ENCODE assay signal across 21 mouse cellular contexts in genomic region chr10:84639525-84640287, GRCm38 (mm10). TPM values are rescaled to one million over a fixed set of nuclear protein-coding genes. Genes with fewer than 3 reads are reported as not detected.
A peak's percentile ranks its signal among the peaks of the same experiment; 100 is the strongest.
DNase-seq lines count a peak whose midpoint lies in the region; ATAC-seq and TF ChIP-seq lines count a peak whose summit lies in the region.
"Had no signal": no experiment of that assay in that cellular context is flagged by ENCODE, and none has a peak within 500 bp of the region (broad histone marks: within the 10 kb centered on the region; RNA-seq: fewer than 3 reads in every experiment).

No protein-coding gene starts in this region.

- peaks cover 7 to 17% of the 10 kb centered on the region in 2 experiments for H3K36me3 ChIP-seq in MEL (ENCODE audit: control insufficient read depth in 1 of 2, insufficient read depth in 2 of 2, low read length in 2 of 2)
- peaks cover 12% of the 10 kb centered on the region for H3K36me3 ChIP-seq in liver, embryonic 11.5 days (ENCODE audit: control insufficient read depth, insufficient read depth, low read length)

- intact Hi-C loops in heart, postnatal 14 days (cut with DNase I), result loop anchor here (2.0 to 10.0 kb wide), 3 partner anchors 275 to 405 kb away; partner anchors contain the start of gene Ric8b

- no peaks in the 10 kb centered on the region for H3K9me3 ChIP-seq in MEL (replicated peaks; ENCODE audit: insufficient read depth, low read length)
- no peaks in the 10 kb centered on the region for H3K9me3 ChIP-seq in liver, embryonic 11.5 days (ENCODE audit: control insufficient read depth, low read length)
- H3K9me3 ChIP-seq: forebrain, embryonic 15.5 days; limb, embryonic 10.5 days; midbrain, embryonic 10.5 days had no signal

- H3K79me2 ChIP-seq in MEL (ENCODE audit: control insufficient read depth, insufficient read depth, low read length, poor library complexity), result no peaks in the 10 kb centered on the region

- DNase-seq in MEL (ENCODE audit: low read depth, low spot score), result peak; percentile 93
- DNase-seq in c-Kit-positive CD71-positive TER-119-negative erythroid progenitor cells, embryonic 14.5 days (ENCODE audit: low read depth), result peak; percentile 45
- DNase-seq in liver, embryonic 11.5 days (ENCODE audit: low spot score), result no peak
- no peak for DNase-seq in heart, postnatal 14 days
- no peak for DNase-seq in left cerebral cortex, adult 8-10 months (ENCODE audit: low spot score in 2 of 2)
- no peak for DNase-seq in Muller cell, postnatal 12 days (ENCODE audit: inconsistent ontology term)
- DNase-seq: adrenal gland, adult 8-10 months; cerebellum, adult 18-20 months; cerebellum, postnatal 25 days; gastrocnemius, postnatal 36 days; kidney, adult 18-20 months; lung, adult 18-20 months; lung, postnatal 14 days; retina, postnatal 1 day; right cerebral cortex, postnatal 4 days; thymus, postnatal 14 days had no signal

- no peak for TF ChIP-seq CTCF in MEL (IDR thresholded peaks at IDR 0.05 in 2 of 3, conservative IDR thresholded peaks at IDR 0.05 in 1 of 3; ENCODE audit: control insufficient read depth in 1 of 3, insufficient read depth in 1 of 3, low read depth in 2 of 3, low read length in 3 of 3, poor library complexity in 1 of 3, severe bottlenecking in 1 of 3)

- H3K4me2 ChIP-seq in liver, embryonic 11.5 days, result no peak overlapping the region; the same call in 1 of the 2 replicates
- H3K4me2 ChIP-seq: forebrain, embryonic 15.5 days had no signal

- H3K27ac ChIP-seq in MEL (ENCODE audit: control insufficient read depth, low read depth, low read length), result peak overlapping the region; percentile 87
- H3K27ac ChIP-seq in liver, embryonic 11.5 days (ENCODE audit: low read depth, low read length), result peak overlapping the region; percentile 19; the same call in 1 of the 2 replicates
- H3K27ac ChIP-seq: forebrain, embryonic 15.5 days; kidney, postnatal 0 days; limb, embryonic 10.5 days; midbrain, embryonic 10.5 days had no signal

- no peak for TF ChIP-seq POLR2A in MEL (IDR thresholded peaks at IDR 0.05; ENCODE audit: control insufficient read depth in 1 of 2, insufficient read depth in 1 of 2, low read depth in 1 of 2, low read length in 2 of 2, poor library complexity in 1 of 2)

- H3K9ac ChIP-seq in MEL (ENCODE audit: control insufficient read depth, low read depth, low read length, poor library complexity, severe bottlenecking), result no peak overlapping the region; the same call in 1 of the 2 replicates
- H3K9ac ChIP-seq in liver, embryonic 11.5 days (ENCODE audit: low read depth, low read length), result no peak overlapping the region
- H3K9ac ChIP-seq: forebrain, embryonic 15.5 days had no signal

- no peaks in the 10 kb centered on the region for H3K27me3 ChIP-seq in MEL (ENCODE audit: control insufficient read depth in 1 of 2, insufficient read depth in 2 of 2, low read length in 2 of 2)
- H3K27me3 ChIP-seq in liver, embryonic 11.5 days (replicated peaks; ENCODE audit: control insufficient read depth, insufficient read depth, low read length), result no peaks in the 10 kb centered on the region
- H3K27me3 ChIP-seq: forebrain, embryonic 15.5 days had no signal

- H3K4me3 ChIP-seq in MEL (ENCODE audit: control insufficient read depth in 1 of 2, insufficient read depth in 1 of 2, low read depth in 2 of 2, low read length in 2 of 2), result 0 out of 4 replicates have a peak overlapping the region, but pooled peaks of 1 of the 2 experiments have one; percentile 1
- H3K4me3 ChIP-seq in liver, embryonic 11.5 days (ENCODE audit: low read depth, low read length), result no peak overlapping the region
- H3K4me3 ChIP-seq: forebrain, embryonic 15.5 days; limb, embryonic 10.5 days; midbrain, embryonic 10.5 days had no signal

- ATAC-seq in liver, embryonic 11.5 days (replicated peaks; ENCODE audit: low FRiP score), result peak; percentile 88
- ATAC-seq in megakaryocyte, adult 5-6 weeks (ENCODE audit: poor library complexity, severe bottlenecking), result peak; percentile 71
- ATAC-seq: forebrain, embryonic 15.5 days had no signal

- WGBS in liver, embryonic 11.5 days, result 51% methylated on average over 4 of the region's 4 CpGs

- H3K4me1 ChIP-seq in MEL (ENCODE audit: control insufficient read depth in 1 of 2, insufficient read depth in 2 of 2, low read length in 2 of 2), result peaks cover 9 to 13% of the 10 kb centered on the region in 2 experiments
- peaks cover 3% of the 10 kb centered on the region for H3K4me1 ChIP-seq in liver, embryonic 11.5 days (replicated peaks; ENCODE audit: control insufficient read depth, insufficient read depth, low read length)
- H3K4me1 ChIP-seq: forebrain, embryonic 15.5 days; limb, embryonic 10.5 days had no signal

- no peak for TF ChIP-seq RAD21 in MEL (IDR thresholded peaks at IDR 0.05; ENCODE audit: low read depth, low read length)

- TF ChIP-seq EP300 in MEL (IDR thresholded peaks at IDR 0.05; ENCODE audit: low read depth in 1 of 2, low read length in 2 of 2), result peak; percentile 68 to 85

TF ChIP-seq in MEL, 35 proteins besides CTCF, POLR2A, EP300 and RAD21:
- TF ChIP-seq RCOR1 (IDR thresholded peaks at IDR 0.05; ENCODE audit: low read depth, low read length) (peak; percentile 42; the same call in 1 of the 2 replicates), JUND (IDR thresholded peaks at IDR 0.05; ENCODE audit: low read depth, low read length) (no peak), BHLHE40 (IDR thresholded peaks at IDR 0.05; ENCODE audit: borderline replicate concordance, low read depth, low read length) (no peak), MEF2A (IDR thresholded peaks at IDR 0.05; ENCODE audit: extremely low read depth, insufficient replicate concordance, low read depth, low read length, poor library complexity, severe bottlenecking) (no peak), MYC (IDR thresholded peaks at IDR 0.05; ENCODE audit: low read depth, low read length) (peak; percentile 80), HCFC1 (IDR thresholded peaks at IDR 0.05; ENCODE audit: low read depth, low read length) (peak; percentile 46; the same call in 1 of the 2 replicates), MAX (IDR thresholded peaks at IDR 0.05; ENCODE audit: low read length) (peak; percentile 74; the same call in 1 of the 2 replicates), USF2 (IDR thresholded peaks at IDR 0.05; ENCODE audit: borderline replicate concordance in 1 of 2, insufficient read depth in 1 of 2, low read depth in 1 of 2, low read length in 2 of 2) (no peak), NELFE (IDR thresholded peaks at IDR 0.05; ENCODE audit: low read depth, low read length) (no peak), CHD1 (IDR thresholded peaks at IDR 0.05; ENCODE audit: low read depth, low read length) (peak; percentile 41; the same call in 1 of the 2 replicates), ZNF384 (IDR thresholded peaks at IDR 0.05; ENCODE audit: low read depth, low read length) (no peak), SMC3 (IDR thresholded peaks at IDR 0.05; ENCODE audit: low read depth, low read length) (no peak), POLR2AphosphoS2 (IDR thresholded peaks at IDR 0.05; ENCODE audit: low read length) (no peak), TBP (IDR thresholded peaks at IDR 0.05; ENCODE audit: low read depth, low read length) (no peak), ZC3H11A (IDR thresholded peaks at IDR 0.05; ENCODE audit: low read depth, low read length) (no peak), SIN3A (IDR thresholded peaks at IDR 0.05; ENCODE audit: low read length) (peak; percentile 76), TAL1 (IDR thresholded peaks at IDR 0.05; ENCODE audit: low read length) (peak; percentile 66), UBTF (IDR thresholded peaks at IDR 0.05; ENCODE audit: borderline replicate concordance, insufficient read depth, low read depth, low read length) (no peak), GATA1 (IDR thresholded peaks at IDR 0.05; ENCODE audit: low read depth, low read length) (peak; percentile 79), TCF12 (IDR thresholded peaks at IDR 0.05; ENCODE audit: low read depth, low read length) (peak; percentile 73), MXI1 (IDR thresholded peaks at IDR 0.05; ENCODE audit: low read depth, low read length) (no peak; the same call in 1 of the 2 replicates), E2F4 (IDR thresholded peaks at IDR 0.05; ENCODE audit: borderline replicate concordance, low read depth, low read length) (no peak), CHD2 (IDR thresholded peaks at IDR 0.05; ENCODE audit: low read length) (no peak), MAZ (IDR thresholded peaks at IDR 0.05; ENCODE audit: low read depth, low read length) (peak; percentile 89), ELF1 (IDR thresholded peaks at IDR 0.05; ENCODE audit: low read depth, low read length) (no peak), ETS1 (IDR thresholded peaks at IDR 0.05; ENCODE audit: low read depth, low read length) (peak; percentile 91), POLR2AphosphoS5 (IDR thresholded peaks at IDR 0.05; ENCODE audit: borderline replicate concordance, low read depth, low read length) (no peak), NRF1 (IDR thresholded peaks at IDR 0.05; ENCODE audit: insufficient read depth, low read depth, low read length, poor library complexity, severe bottlenecking) (no peak), MAFK (IDR thresholded peaks at IDR 0.05; ENCODE audit: borderline replicate concordance, low read depth, low read length) (no peak), GABPA (IDR thresholded peaks at IDR 0.05; ENCODE audit: low read depth, low read length) (no peak), MYB (IDR thresholded peaks at IDR 0.05; ENCODE audit: low read depth, low read length) (peak; percentile 61; the same call in 1 of the 2 replicates), USF1 (IDR thresholded peaks at IDR 0.05; ENCODE audit: low read depth, low read length) (no peak)

RNA-seq across cellular contexts. Expression of gene Polr3b, which starts 17.6 kb away (rescaled TPM):
- total RNA-seq in MEL (2012; rRNA removed), result 19.8 and 20.6 TPM in 2 replicates
- 10 to 100 TPM in 1 of 2 experiments, not detected in 1; 24.2 TPM for polyA plus RNA-seq in MEL (2012; ENCODE audit: insufficient read depth in 1 of 2, insufficient read length in 2 of 2, low read depth in 1 of 2, low replicate concordance in 2 of 2, missing spikeins in 1 of 2)
- 15.8 and 16.5 TPM in 2 replicates for polyA plus RNA-seq in liver, embryonic 11.5 days (2014; fragmentation: Nextera tagmentation; extraction: Ambion mirVana)
- 20.0 and 20.1 TPM in 2 replicates for total RNA-seq in megakaryocyte, adult 5-6 weeks (2015)
- total RNA-seq in megakaryocyte, adult 5-6 weeks (2017), result 26.3 and 28.7 TPM in 2 replicates
- total RNA-seq in heart, postnatal 14 days (2021), result 10 to 100 TPM; 11.7 to 12.1 TPM
- 10 to 100 TPM; 14.2 to 16.4 (median 14.6) TPM for total RNA-seq in left cerebral cortex, adult 8-10 months (2022)

Comparison
In these comparisons a context has a peak if more than half of its experiments do, and no peak if none do; other contexts are left out.
1. DNase-seq: peak in MEL (single experiment) and c-Kit-positive CD71-positive TER-119-negative erythroid progenitor cells, embryonic 14.5 days (single experiment); none in liver, embryonic 11.5 days (single experiment), heart, postnatal 14 days (0 of 2), left cerebral cortex, adult 8-10 months (0 of 2) and Muller cell, postnatal 12 days (single experiment).